Comparison of ENCODE assay signal across 14 mouse cellular contexts in genomic region chr1:121329391-121329790, GRCm38 (mm10). TPM values are rescaled to one million over a fixed set of nuclear protein-coding genes. Genes with fewer than 3 reads are reported as not detected.
DNase-seq lines count a peak whose midpoint lies in the region; ATAC-seq and TF ChIP-seq lines count a peak whose summit lies in the region.
"Had no signal": no experiment of that assay in that cellular context is flagged by ENCODE, and none has a peak within 500 bp of the region (broad histone marks: within the 10 kb centered on the region; RNA-seq: fewer than 3 reads in every experiment).

No protein-coding gene starts in this region.

- H3K9me3 ChIP-seq in midbrain, postnatal 0 days (ENCODE audit: low read length), result no peaks in the 10 kb centered on the region
- no peaks in the 10 kb centered on the region for H3K9me3 ChIP-seq in midbrain, embryonic 11.5 days (ENCODE audit: control insufficient read depth, low read length)
- no peaks in the 10 kb centered on the region for H3K9me3 ChIP-seq in heart, postnatal 0 days (replicated peaks; ENCODE audit: control insufficient read depth, low read length)
- no peaks in the 10 kb centered on the region for H3K9me3 ChIP-seq in midbrain, embryonic 10.5 days (replicated peaks)
- H3K9me3 ChIP-seq: forebrain, embryonic 15.5 days; hindbrain, embryonic 10.5 days; neural tube, embryonic 12.5 days had no signal

- 88% methylated on average over 2 of the region's 2 CpGs for WGBS in midbrain, postnatal 0 days
- WGBS in midbrain, embryonic 11.5 days, result 94% methylated on average over 2 of the region's 2 CpGs
- WGBS in heart, postnatal 0 days, result 53% methylated on average over 2 of the region's 2 CpGs
- 94% methylated on average over 2 of the region's 2 CpGs for WGBS in midbrain, embryonic 10.5 days

- TF ChIP-seq CTCF in gastrocnemius, adult 2 months (IDR thresholded peaks at IDR 0.05), result no peak
- no peak for TF ChIP-seq CTCF in midbrain, postnatal 0 days (IDR thresholded peaks at IDR 0.05)
- TF ChIP-seq CTCF in heart, postnatal 0 days (IDR thresholded peaks at IDR 0.05; ENCODE audit: low read depth), result no peak

- intact Hi-C loops in gastrocnemius, adult 2 months (cut with DNase I), result loop anchor here (5.0 kb wide), 2 partner anchors 103 to 238 kb away; partner anchors contain the start of genes Ccdc93 and Ddx18
- intact Hi-C loops in gastrocnemius, postnatal 36 days (cut with DNase I), result no loop called here

- H3K36me3 ChIP-seq in midbrain, postnatal 0 days (ENCODE audit: insufficient read depth, low read length), result no peaks in the 10 kb centered on the region
- H3K36me3 ChIP-seq in midbrain, embryonic 11.5 days (ENCODE audit: control insufficient read depth, insufficient read depth, low read length), result no peaks in the 10 kb centered on the region
- H3K36me3 ChIP-seq in heart, postnatal 0 days (replicated peaks; ENCODE audit: control insufficient read depth, insufficient read depth, low read length), result no peaks in the 10 kb centered on the region
- H3K36me3 ChIP-seq in midbrain, embryonic 10.5 days, result no peaks in the 10 kb centered on the region
- H3K36me3 ChIP-seq: forebrain, embryonic 15.5 days; neural tube, embryonic 12.5 days had no signal

- no peak overlapping the region for H3K9ac ChIP-seq in midbrain, postnatal 0 days (replicated peaks; ENCODE audit: low read length, poor library complexity, severe bottlenecking)
- H3K9ac ChIP-seq in midbrain, embryonic 11.5 days (ENCODE audit: low read length), result no peak overlapping the region
- H3K9ac ChIP-seq in heart, postnatal 0 days (replicated peaks; ENCODE audit: low read depth, low read length), result no peak overlapping the region
- H3K9ac ChIP-seq: forebrain, embryonic 15.5 days; neural tube, embryonic 12.5 days had no signal

- no peak for ATAC-seq in midbrain, postnatal 0 days (ENCODE audit: low FRiP score)
- no peak for ATAC-seq in midbrain, embryonic 11.5 days (ENCODE audit: low FRiP score)
- peak; percentile 11; the same call in 1 of the 2 replicates for ATAC-seq in heart, postnatal 0 days (ENCODE audit: insufficient read depth, low read depth)
- ATAC-seq: CD4-positive, CD25-positive, alpha-beta regulatory T cell, adult 4 months; forebrain, embryonic 15.5 days had no signal

- no peaks in the 10 kb centered on the region for H3K27me3 ChIP-seq in midbrain, postnatal 0 days (ENCODE audit: insufficient read depth, low read length)
- no peaks in the 10 kb centered on the region for H3K27me3 ChIP-seq in midbrain, embryonic 11.5 days (ENCODE audit: control insufficient read depth, insufficient read depth, low read length)
- H3K27me3 ChIP-seq in heart, postnatal 0 days (ENCODE audit: control insufficient read depth, insufficient read depth, low read length), result no peaks in the 10 kb centered on the region
- H3K27me3 ChIP-seq in midbrain, embryonic 10.5 days (ENCODE audit: low read depth, poor library complexity, severe bottlenecking), result no peaks in the 10 kb centered on the region
- H3K27me3 ChIP-seq: forebrain, embryonic 15.5 days; neural tube, embryonic 12.5 days had no signal

- H3K4me3 ChIP-seq in gastrocnemius, adult 2 months, result no peak overlapping the region
- no peak overlapping the region for H3K4me3 ChIP-seq in midbrain, postnatal 0 days (ENCODE audit: low read depth, low read length)
- no peak overlapping the region for H3K4me3 ChIP-seq in midbrain, embryonic 11.5 days (ENCODE audit: low read depth, low read length)
- H3K4me3 ChIP-seq in heart, postnatal 0 days (ENCODE audit: low read depth, low read length), result no peak overlapping the region
- H3K4me3 ChIP-seq in midbrain, embryonic 10.5 days, result no peak overlapping the region
- H3K4me3 ChIP-seq: forebrain, embryonic 15.5 days; hindbrain, embryonic 10.5 days; neural tube, embryonic 12.5 days had no signal

- no peak for TF ChIP-seq EP300 in heart, postnatal 0 days (IDR thresholded peaks at IDR 0.05; ENCODE audit: low read depth)

- H3K4me1 ChIP-seq in midbrain, postnatal 0 days (ENCODE audit: insufficient read depth, low read length), result no peaks in the 10 kb centered on the region; the same call in 1 of the 2 replicates
- H3K4me1 ChIP-seq in midbrain, embryonic 11.5 days (ENCODE audit: control insufficient read depth, insufficient read depth, low read length), result peaks cover 8% of the 10 kb centered on the region
- H3K4me1 ChIP-seq in heart, postnatal 0 days (ENCODE audit: control insufficient read depth, insufficient read depth), result peaks cover 17% of the 10 kb centered on the region
- peaks cover 23% of the 10 kb centered on the region for H3K4me1 ChIP-seq in midbrain, embryonic 10.5 days

- H3K4me2 ChIP-seq in midbrain, postnatal 0 days (ENCODE audit: low read depth, low read length, poor library complexity, severe bottlenecking), result no peak overlapping the region
- H3K4me2 ChIP-seq in midbrain, embryonic 11.5 days, result no peak overlapping the region
- H3K4me2 ChIP-seq in heart, postnatal 0 days (ENCODE audit: low read depth, low read length), result no peak overlapping the region

- DNase-seq in gastrocnemius, adult 2 months, result no peak
- DNase-seq in gastrocnemius, postnatal 36 days, result no peak
- peak; percentile 4 for DNase-seq in midbrain, postnatal 0 days (ENCODE audit: low spot score)
- DNase-seq in midbrain, embryonic 11.5 days (ENCODE audit: low spot score, missing footprints), result no peak
- DNase-seq in heart, postnatal 0 days (ENCODE audit: low spot score), result peak; percentile 80
- no peak for DNase-seq in spleen, adult 12 weeks (ENCODE audit: low spot score)
- no peak for DNase-seq in midbrain, embryonic 10.5 days (ENCODE audit: low spot score)
- no peak for DNase-seq in urinary bladder, postnatal 25 days (ENCODE audit: low spot score)
- DNase-seq: embryo, embryonic 11 days; left cerebral cortex, postnatal 4 days had no signal

- peak overlapping the region; percentile 98; the same call in 1 of the 2 replicates for H3K27ac ChIP-seq in gastrocnemius, adult 2 months
- no peak overlapping the region for H3K27ac ChIP-seq in midbrain, postnatal 0 days (ENCODE audit: low read depth, low read length)
- H3K27ac ChIP-seq in midbrain, embryonic 11.5 days (ENCODE audit: low read depth, low read length), result no peak overlapping the region
- no peak overlapping the region for H3K27ac ChIP-seq in heart, postnatal 0 days (ENCODE audit: low read depth)
- H3K27ac ChIP-seq in midbrain, embryonic 10.5 days (replicated peaks), result no peak overlapping the region
- H3K27ac ChIP-seq: forebrain, embryonic 15.5 days; hindbrain, embryonic 10.5 days; neural tube, embryonic 12.5 days had no signal

RNA-seq across cellular contexts. Expression of gene Insig2, which starts 3.0 kb away (rescaled TPM):
- 10 to 100 TPM; 59.4 to 62.5 TPM for total RNA-seq in gastrocnemius, adult 2 months (2021)
- total RNA-seq in gastrocnemius, postnatal 36 days (2021), result 10 to 100 TPM; 58.0 to 59.8 TPM
- 22.9 and 24.3 TPM in 2 replicates for total RNA-seq in midbrain, postnatal 0 days (2014; rRNA removed)
- 35.7 and 44.9 TPM in 2 replicates for polyA plus RNA-seq in midbrain, postnatal 0 days (2015; fragmentation: Nextera tagmentation; extraction: Ambion mirVana)
- 16.9 and 17.8 TPM in 2 replicates for polyA plus RNA-seq in midbrain, embryonic 11.5 days (2014; fragmentation: Nextera tagmentation; extraction: Ambion mirVana)
- 38.6 and 39.7 TPM in 2 replicates for total RNA-seq in heart, postnatal 0 days (2014; rRNA removed; ENCODE audit: low replicate concordance)
- polyA plus RNA-seq in heart, postnatal 0 days (2015; fragmentation: Nextera tagmentation; extraction: Ambion mirVana), result 54.7 and 58.2 TPM in 2 replicates
- polyA plus RNA-seq in midbrain, embryonic 10.5 days (2016; fragmentation: Nextera tagmentation; extraction: Ambion mirVana), result 21.1 and 22.0 TPM in 2 replicates

Comparison
In these comparisons a context has a peak if more than half of its experiments do, and no peak if none do; other contexts are left out.
1. DNase-seq: peak in midbrain, postnatal 0 days (single experiment) and heart, postnatal 0 days (single experiment); none in gastrocnemius, adult 2 months (single experiment), gastrocnemius, postnatal 36 days (0 of 2), midbrain, embryonic 11.5 days (single experiment), spleen, adult 12 weeks (single experiment), midbrain, embryonic 10.5 days (single experiment) and urinary bladder, postnatal 25 days (single experiment).